Mouse (Mus musculus): Measurements from ENCODE around the gene Iscu.
A peak's percentile ranks its signal among the peaks of the same experiment; 100 is the strongest.

Gene Iscu

GRCm38 (mm10) chr5:113772450-113772895 is at the start of gene Iscu, which contains the start of gene Sart3:
Gene Iscu (plus strand): TSS chr5:113772748.
Gene Sart3 (minus strand): TSS chr5:113772510.
- peak; percentile 82 for DNase-seq (ENCODE audit: low read depth)

GRCm38 (mm10) chr5:113723567-113724237 is 48.8 kb upstream of the Iscu start:
- DNase-seq (ENCODE audit: low read depth) = no peak

- DNase-seq (ENCODE audit: low read depth) = peak; percentile 32
These were observed 48.1 kb upstream of the Iscu start, which contains the start of gene 1700069L16Rik for GRCm38 (mm10) chr5:113724446-113724845. Gene 1700069L16Rik (minus strand): TSS chr5:113724772.

- DNase-seq (ENCODE audit: low read depth) = no peak
These were observed 47.1 kb upstream of the Iscu start for GRCm38 (mm10) chr5:113725417-113725816.

- no peak for DNase-seq (ENCODE audit: low read depth)
These were observed 45.9 kb upstream of the Iscu start for GRCm38 (mm10) chr5:113726618-113727017.

GRCm38 (mm10) chr5:113727238-113727637 is 45.3 kb upstream of the Iscu start:
- no peak for DNase-seq (ENCODE audit: low read depth)

- DNase-seq (ENCODE audit: low read depth) = no peak
These were observed 44.5 kb upstream of the Iscu start for GRCm38 (mm10) chr5:113728011-113728410.

- no peak for DNase-seq (ENCODE audit: low read depth)
These were observed 43.9 kb upstream of the Iscu start for GRCm38 (mm10) chr5:113728691-113729090.

- no peak for DNase-seq (ENCODE audit: low read depth)
These were observed 41.9 kb upstream of the Iscu start for GRCm38 (mm10) chr5:113730641-113731121.

- DNase-seq (ENCODE audit: low read depth) = no peak
These were observed 41.4 kb upstream of the Iscu start for GRCm38 (mm10) chr5:113731174-113731573.

- no peak for DNase-seq (ENCODE audit: low read depth)
These were observed 40.4 kb upstream of the Iscu start for GRCm38 (mm10) chr5:113732182-113732581.

- DNase-seq (ENCODE audit: low read depth) = no peak
These were observed 38.2 kb upstream of the Iscu start for GRCm38 (mm10) chr5:113734376-113734775.

- no peak for DNase-seq (ENCODE audit: low read depth)
These were observed 37.6 kb upstream of the Iscu start for GRCm38 (mm10) chr5:113735023-113735344.

GRCm38 (mm10) chr5:113735345-113736112 is 37.0 kb upstream of the Iscu start, which contains the start of gene Ficd:
Gene Ficd (plus strand): TSS chr5:113735803.
- peak; percentile 83 for DNase-seq (ENCODE audit: low read depth)

- no peak for DNase-seq (ENCODE audit: low read depth)
These were observed 36.4 kb upstream of the Iscu start for GRCm38 (mm10) chr5:113736113-113736502.

GRCm38 (mm10) chr5:113736522-113737164 is 35.9 kb upstream of the Iscu start:
- DNase-seq (ENCODE audit: low read depth) = no peak

GRCm38 (mm10) chr5:113737607-113738237 is 34.8 kb upstream of the Iscu start:
- DNase-seq (ENCODE audit: low read depth) = no peak

GRCm38 (mm10) chr5:113747629-113748028 is 24.9 kb upstream of the Iscu start:
- DNase-seq (ENCODE audit: low read depth) = no peak

GRCm38 (mm10) chr5:113748556-113749331 is 23.8 kb upstream of the Iscu start:
- no peak for DNase-seq (ENCODE audit: low read depth)

- DNase-seq (ENCODE audit: low read depth) = no peak
These were observed 20.9 kb upstream of the Iscu start for GRCm38 (mm10) chr5:113751521-113752157.
